Mouse (Mus musculus): ENCODE data around the gene Itsn1.

DNA sequence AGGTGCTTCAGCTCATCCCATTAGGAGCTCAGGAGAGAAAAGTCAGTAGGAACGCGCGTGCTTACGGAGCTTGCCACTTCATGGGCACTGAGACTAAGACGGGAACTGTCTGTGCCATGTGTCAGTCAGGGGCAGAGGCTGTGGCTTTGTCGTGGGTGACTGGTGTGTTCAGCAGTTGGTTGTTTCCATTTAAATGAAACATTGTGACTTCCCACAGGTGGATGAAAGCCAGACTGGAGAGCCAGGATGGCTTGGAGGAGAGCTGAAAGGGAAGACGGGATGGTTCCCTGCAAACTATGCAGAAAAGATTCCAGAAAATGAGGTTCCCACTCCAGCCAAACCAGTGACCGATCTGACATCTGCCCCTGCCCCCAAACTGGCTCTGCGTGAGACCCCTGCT lies 119.4 kb downstream of the Itsn1 start:
- TF ChIP-seq CTCF (IDR thresholded peaks at IDR 0.05; ENCODE audit: borderline replicate concordance, extremely low read depth, insufficient read depth, insufficient read length) (no peak), POLR2A (IDR thresholded peaks at IDR 0.05; ENCODE audit: borderline replicate concordance, extremely low read depth, insufficient read depth, insufficient read length, poor library complexity, severe bottlenecking) (no peak)

Measured in brain, embryonic 14.5 days (tissue).